Mouse (Mus musculus): ENCODE measurements at regions not wholly inside any gene's neighbourhood (a gene's known extent, or its start where the extent isn't known, plus 50 kb on each side); places are given as distances from the start of the nearest gene placed in this dataset.

- no peaks in the 10 kb centered on the region for H3K27me3 ChIP-seq (ENCODE audit: control insufficient read depth, insufficient read depth, low read length)
- peak overlapping the region; percentile 92 for H3K27ac ChIP-seq (ENCODE audit: insufficient read depth, low read length)
- under 1% methylated on average over 95 of the region's 95 CpGs for WGBS
- peak overlapping the region; percentile 87 for H3K4me3 ChIP-seq (replicated peaks; ENCODE audit: insufficient read depth, low read depth, low read length)
- peak; percentile 78 to 81 for DNase-seq
- H3K4me1 ChIP-seq (ENCODE audit: control insufficient read depth, insufficient read depth, low read length): peaks cover 16% of the 10 kb centered on the region
- no peak for TF ChIP-seq CTCF (IDR thresholded peaks at IDR 0.05; ENCODE audit: borderline replicate concordance, insufficient read depth, low read depth, low read length)
- 0 out of 2 replicates have a peak, but pooled peaks have one; percentile 30 for TF ChIP-seq POLR2A (IDR thresholded peaks at IDR 0.05; ENCODE audit: borderline replicate concordance, insufficient read depth, low read length)
Observed at GRCm38 (mm10) chr8:126138645-126139545, 143.9 kb downstream of the Kcnk1 start.

DNA sequence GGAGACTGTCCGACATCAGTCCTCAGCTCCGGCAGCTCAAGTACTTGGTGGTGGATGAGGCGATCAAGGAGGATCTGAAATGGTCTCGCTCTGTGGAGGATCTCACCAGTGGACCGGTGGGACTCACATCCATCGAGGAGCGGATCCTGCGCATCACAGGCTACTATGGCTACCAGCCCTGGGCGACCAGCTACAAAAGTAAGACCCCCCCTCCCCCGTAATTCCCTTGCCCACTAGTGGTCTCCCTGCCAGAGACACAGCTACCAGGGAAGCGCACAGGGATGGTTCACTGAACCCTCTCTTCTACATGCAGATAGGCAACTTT lies 144.5 kb downstream of the Kcnk1 start:
- H3K4me3 ChIP-seq (replicated peaks; ENCODE audit: insufficient read depth, low read depth, low read length): peak overlapping the region; percentile 87
- H3K27me3 ChIP-seq (ENCODE audit: control insufficient read depth, insufficient read depth, low read length): no peaks in the 10 kb centered on the region
- TF ChIP-seq POLR2A (IDR thresholded peaks at IDR 0.05; ENCODE audit: borderline replicate concordance, insufficient read depth, low read length): no peak
- TF ChIP-seq CTCF (IDR thresholded peaks at IDR 0.05; ENCODE audit: borderline replicate concordance, insufficient read depth, low read depth, low read length): no peak
- peak in 1 of 2 experiments; percentile 76 for DNase-seq
- 4% methylated on average over 11 of the region's 11 CpGs for WGBS
- H3K4me1 ChIP-seq (ENCODE audit: control insufficient read depth, insufficient read depth, low read length): peaks cover 16% of the 10 kb centered on the region
- peak overlapping the region; percentile 92 for H3K27ac ChIP-seq (ENCODE audit: insufficient read depth, low read length)

DNA sequence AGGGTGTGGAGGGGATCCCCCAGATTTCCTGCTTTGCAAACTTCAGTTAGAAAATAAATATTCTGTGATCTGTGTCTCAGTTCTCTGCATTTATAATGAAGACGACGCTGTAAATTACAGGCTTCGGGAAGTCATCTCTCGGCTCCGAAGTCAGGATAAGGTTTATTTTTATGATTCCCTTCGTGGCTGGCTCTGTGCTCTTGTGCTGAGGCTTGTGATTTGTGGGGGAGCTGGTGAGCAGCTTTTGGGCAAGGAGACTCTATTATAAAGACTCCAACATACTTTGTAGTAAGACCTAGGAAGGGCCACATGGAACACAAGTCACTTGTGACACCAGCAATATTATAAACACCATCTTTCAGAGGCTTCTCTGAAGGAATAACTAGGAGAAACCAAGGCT lies 146.0 kb downstream of the Kcnk1 start:
- TF ChIP-seq POLR2A (IDR thresholded peaks at IDR 0.05; ENCODE audit: borderline replicate concordance, insufficient read depth, low read length) (no peak), CTCF (IDR thresholded peaks at IDR 0.05; ENCODE audit: borderline replicate concordance, insufficient read depth, low read depth, low read length) (no peak)
- peak in 1 of 2 experiments; percentile 49 for DNase-seq
- 29% methylated on average over 6 of the region's 6 CpGs for WGBS
- no peaks in the 10 kb centered on the region for H3K27me3 ChIP-seq (ENCODE audit: control insufficient read depth, insufficient read depth, low read length)
- peaks cover 16% of the 10 kb centered on the region for H3K4me1 ChIP-seq (ENCODE audit: control insufficient read depth, insufficient read depth, low read length)
- H3K27ac ChIP-seq (ENCODE audit: insufficient read depth, low read length): no peak overlapping the region
- H3K4me3 ChIP-seq (replicated peaks; ENCODE audit: insufficient read depth, low read depth, low read length): peak overlapping the region; percentile 59

DNA sequence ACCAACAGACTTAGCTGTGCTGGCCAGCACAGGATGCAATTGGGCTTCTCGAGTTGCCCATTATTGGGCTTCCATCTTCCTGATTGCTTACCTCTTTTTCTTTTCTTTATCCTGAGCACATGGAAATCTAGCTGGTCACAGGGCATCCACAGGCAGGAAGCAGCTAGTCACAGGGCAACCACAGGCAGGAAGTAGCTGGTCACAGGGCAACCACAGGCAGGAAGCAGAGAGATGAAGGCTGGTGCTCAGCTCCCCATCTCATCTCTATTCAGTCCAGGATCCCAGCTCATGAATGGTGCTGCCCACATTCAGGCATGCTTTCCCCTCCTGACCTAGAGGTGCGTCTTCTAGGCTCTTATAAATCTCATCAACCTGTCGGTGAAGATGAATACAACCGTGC lies 146.8 kb upstream of the Slc35f3 start:
- WGBS: 81% methylated on average over 4 of the region's 4 CpGs
- H3K27me3 ChIP-seq (ENCODE audit: control insufficient read depth, insufficient read depth, low read length): no peaks in the 10 kb centered on the region
- no peak for DNase-seq
- no peak overlapping the region for H3K27ac ChIP-seq (ENCODE audit: insufficient read depth, low read length)
- 0 out of 2 replicates have a peak, but pooled peaks cover 5% of the 10 kb centered on the region for H3K4me1 ChIP-seq (ENCODE audit: control insufficient read depth, insufficient read depth, low read length)
- no peak overlapping the region for H3K4me3 ChIP-seq (replicated peaks; ENCODE audit: insufficient read depth, low read depth, low read length)
- TF ChIP-seq POLR2A (IDR thresholded peaks at IDR 0.05; ENCODE audit: borderline replicate concordance, insufficient read depth, low read length) (no peak), CTCF (IDR thresholded peaks at IDR 0.05; ENCODE audit: borderline replicate concordance, insufficient read depth, low read depth, low read length) (no peak)

GRCm38 (mm10) chr8:126153955-126154354 lies 144.4 kb upstream of the Slc35f3 start:
- H3K4me3 ChIP-seq (replicated peaks; ENCODE audit: insufficient read depth, low read depth, low read length): no peak overlapping the region
- no peak overlapping the region for H3K27ac ChIP-seq (ENCODE audit: insufficient read depth, low read length)
- TF ChIP-seq CTCF (IDR thresholded peaks at IDR 0.05; ENCODE audit: borderline replicate concordance, insufficient read depth, low read depth, low read length) (no peak), POLR2A (IDR thresholded peaks at IDR 0.05; ENCODE audit: borderline replicate concordance, insufficient read depth, low read length) (no peak)
- H3K27me3 ChIP-seq (ENCODE audit: control insufficient read depth, insufficient read depth, low read length): no peaks in the 10 kb centered on the region
- WGBS: 82% methylated on average over 1 of the region's 1 CpGs
- H3K4me1 ChIP-seq (ENCODE audit: control insufficient read depth, insufficient read depth, low read length): peaks cover 22% of the 10 kb centered on the region
- no peak for DNase-seq

DNA sequence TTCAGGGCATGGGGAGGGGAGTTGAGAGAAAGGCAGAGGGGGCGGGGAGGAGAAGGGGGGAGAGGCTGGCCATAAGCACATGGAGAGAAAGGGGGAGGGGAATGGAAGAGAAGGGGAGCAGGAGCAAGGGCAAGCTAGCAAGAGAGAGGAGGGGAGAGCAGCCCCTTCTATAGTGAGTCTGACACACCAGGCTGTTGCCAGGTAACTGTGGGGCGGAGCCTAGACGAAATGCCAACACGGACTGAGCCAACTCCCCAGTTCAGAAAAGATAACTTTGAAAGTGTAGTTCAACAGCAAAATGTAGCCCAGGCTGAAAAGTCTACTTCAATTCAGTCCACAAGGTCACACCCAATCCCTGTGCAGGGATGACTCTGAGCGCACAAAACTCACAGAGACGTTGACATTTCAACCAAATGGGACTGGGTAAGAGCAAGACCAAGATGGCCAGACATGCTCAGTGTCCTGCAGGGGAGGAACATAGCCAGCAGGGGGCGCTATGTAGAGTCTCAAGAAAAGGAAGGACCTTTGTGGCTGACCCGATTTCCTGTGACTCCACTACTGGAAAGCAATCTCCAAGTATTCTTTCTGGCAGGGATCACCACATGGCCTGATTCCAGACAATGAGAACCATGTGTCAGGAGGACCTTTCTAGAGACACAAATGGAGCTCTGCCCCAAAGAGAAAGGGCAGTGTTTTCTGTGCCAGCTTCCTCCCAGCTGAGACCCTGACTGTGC lies 140.7 kb upstream of the Slc35f3 start:
- TF ChIP-seq CTCF (IDR thresholded peaks at IDR 0.05; ENCODE audit: borderline replicate concordance, insufficient read depth, low read depth, low read length) (peak; percentile 53; the same call in 1 of the 2 replicates), POLR2A (IDR thresholded peaks at IDR 0.05; ENCODE audit: borderline replicate concordance, insufficient read depth, low read length) (no peak)
- WGBS: 50% methylated on average over 8 of the region's 8 CpGs

DNA sequence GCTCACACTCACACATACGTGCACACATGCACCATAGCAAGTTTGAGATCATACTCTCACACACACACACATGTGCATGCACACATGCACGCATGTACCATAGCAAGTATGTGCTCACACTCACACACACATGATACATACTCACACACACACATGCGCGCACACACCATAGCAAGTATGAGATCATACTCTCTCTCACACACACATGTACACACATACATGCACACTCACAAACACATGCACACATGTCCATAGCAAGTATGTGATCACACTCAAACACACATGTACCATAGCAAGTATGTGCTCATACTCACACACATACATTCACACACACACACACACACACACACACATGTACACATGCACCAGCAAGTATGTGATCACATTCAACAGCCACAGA lies 138.9 kb upstream of the Slc35f3 start:
- Histone ChIP-seq H3K27ac (ENCODE audit: insufficient read depth, low read length) (no peak overlapping the region), H3K27me3 (ENCODE audit: control insufficient read depth, insufficient read depth, low read length) (no peaks in the 10 kb centered on the region), H3K4me3 (replicated peaks; ENCODE audit: insufficient read depth, low read depth, low read length) (no peak overlapping the region), H3K4me1 (ENCODE audit: control insufficient read depth, insufficient read depth, low read length) (peaks cover 46% of the 10 kb centered on the region)
- DNase-seq: no peak
- TF ChIP-seq POLR2A (IDR thresholded peaks at IDR 0.05; ENCODE audit: borderline replicate concordance, insufficient read depth, low read length): no peak
- no peak for TF ChIP-seq CTCF (IDR thresholded peaks at IDR 0.05; ENCODE audit: borderline replicate concordance, insufficient read depth, low read depth, low read length)
- 97% methylated on average over 4 of the region's 4 CpGs for WGBS

More for the DNA sequence above, 140.7 kb upstream of the Slc35f3 start:
- Histone ChIP-seq H3K27me3 (ENCODE audit: control insufficient read depth, insufficient read depth, low read length) (no peaks in the 10 kb centered on the region), H3K4me3 (replicated peaks; ENCODE audit: insufficient read depth, low read depth, low read length) (no peak overlapping the region), H3K4me1 (ENCODE audit: control insufficient read depth, insufficient read depth, low read length) (peaks cover 29% of the 10 kb centered on the region), H3K27ac (ENCODE audit: insufficient read depth, low read length) (no peak overlapping the region)
- peak; percentile 74 to 81 for DNase-seq
